Mouse (Mus musculus): ENCODE data around the gene Agbl4.

GRCm38 (mm10) chr4:111638948-111639708 is 1241.7 kb downstream of the Agbl4 start:
- TF ChIP-seq CTCF (IDR thresholded peaks at IDR 0.05; ENCODE audit: borderline replicate concordance, extremely low read depth, insufficient read depth, insufficient read length) (no peak), POLR2A (IDR thresholded peaks at IDR 0.05; ENCODE audit: borderline replicate concordance, extremely low read depth, insufficient read depth, insufficient read length, poor library complexity, severe bottlenecking) (no peak)
